Mouse (Mus musculus) cerebellum, adult 9-11 months (tissue): ENCODE data around the gene Dok1.
A peak's percentile ranks its signal among the peaks of the same experiment; 100 is the strongest.

Experiments
- DNase-seq: peaks from one replicate; pipeline ENCODE4 v3.0.0; 2022

Gene Dok1

GRCm38 (mm10) chr6:83013444-83013843 lies 19.8 kb downstream of the Dok1 start:
- DNase-seq = no peak

- no peak for DNase-seq
Observed at GRCm38 (mm10) chr6:83011756-83012155, 21.5 kb downstream of the Dok1 start.

- no peak for DNase-seq
Observed at GRCm38 (mm10) chr6:83011255-83011654, 22.0 kb downstream of the Dok1 start.

- no peak for DNase-seq
Observed at GRCm38 (mm10) chr6:83010010-83010409, 23.3 kb downstream of the Dok1 start.

- no peak for DNase-seq
Observed at GRCm38 (mm10) chr6:83008659-83009058, 24.6 kb downstream of the Dok1 start.

GRCm38 (mm10) chr6:83006114-83006513 lies 27.2 kb downstream of the Dok1 start:
- DNase-seq = no peak

- no peak for DNase-seq
Observed at GRCm38 (mm10) chr6:83005444-83006011, 27.7 kb downstream of the Dok1 start.

- no peak for DNase-seq
Observed at GRCm38 (mm10) chr6:83004872-83005271, 28.4 kb downstream of the Dok1 start.

- DNase-seq = no peak
Observed at GRCm38 (mm10) chr6:83004309-83004708, 29.0 kb downstream of the Dok1 start.

GRCm38 (mm10) chr6:83003850-83004249 lies 29.4 kb downstream of the Dok1 start:
- DNase-seq = no peak

- DNase-seq = no peak
Observed at GRCm38 (mm10) chr6:83003082-83003481, 30.2 kb downstream of the Dok1 start.

- DNase-seq = no peak
Observed at GRCm38 (mm10) chr6:82999986-83000385, 33.3 kb downstream of the Dok1 start.

- DNase-seq = no peak
Observed at GRCm38 (mm10) chr6:82998326-82998725, 34.9 kb downstream of the Dok1 start.

- DNase-seq = peak; percentile 21
Observed at GRCm38 (mm10) chr6:82997511-82998102, 35.7 kb downstream of the Dok1 start.

- peak; percentile 86 for DNase-seq
Observed at GRCm38 (mm10) chr6:82996740-82997315, 36.4 kb downstream of the Dok1 start.

GRCm38 (mm10) chr6:82994372-82994771 lies 38.9 kb downstream of the Dok1 start:
- no peak for DNase-seq

GRCm38 (mm10) chr6:82993696-82994095 lies 39.6 kb downstream of the Dok1 start:
- DNase-seq = no peak

GRCm38 (mm10) chr6:82987411-82987971 lies 45.8 kb downstream of the Dok1 start:
- DNase-seq = no peak
